Mouse (Mus musculus): ENCODE measurements around the gene Slmap. TPM values are rescaled to one million over a fixed set of nuclear protein-coding genes. Genes with fewer than 3 reads are reported as not detected.
A peak's percentile ranks its signal among the peaks of the same experiment; 100 is the strongest.

The Slmap gene
- total RNA-seq, 1 experiment from 2014 or later = 95.9 TPM

DNA sequence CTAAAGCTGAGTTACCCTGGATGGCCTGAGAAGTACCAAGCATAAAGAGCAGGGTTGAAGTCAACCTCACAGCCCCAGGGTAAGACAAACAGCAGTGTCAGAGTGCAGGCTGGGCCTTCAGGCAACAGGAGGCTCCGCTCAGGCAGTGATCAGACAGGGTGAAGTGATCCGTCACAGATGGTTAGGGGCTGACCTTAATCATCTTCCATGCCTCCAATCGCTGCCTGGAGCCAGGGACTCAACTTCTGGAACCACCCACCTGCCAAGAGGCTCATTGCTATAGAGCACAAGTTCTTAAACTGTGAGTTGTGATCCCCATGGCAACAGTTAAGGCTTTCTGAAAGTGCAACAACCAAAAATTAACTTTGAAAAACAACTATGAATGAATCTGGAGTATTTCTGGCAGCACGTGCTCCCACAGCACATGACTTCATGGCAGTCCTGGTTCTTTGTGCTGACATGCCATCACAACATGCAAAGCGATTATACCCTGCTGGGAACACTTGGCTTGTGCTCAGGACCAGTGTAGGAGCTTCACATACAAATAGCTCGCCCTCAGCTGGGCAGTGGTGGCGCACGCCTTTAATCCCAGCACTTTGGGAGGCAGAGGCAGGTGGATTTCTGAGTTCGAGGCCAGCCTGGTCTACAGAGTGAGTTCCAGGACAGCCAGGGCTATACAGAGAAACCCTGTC, 46.3 kb downstream of the Slmap start:
- no peak for ATAC-seq (replicated peaks; ENCODE audit: insufficient number of reproducible peaks, low FRiP score, low TSS enrichment, poor library complexity, severe bottlenecking)

DNA sequence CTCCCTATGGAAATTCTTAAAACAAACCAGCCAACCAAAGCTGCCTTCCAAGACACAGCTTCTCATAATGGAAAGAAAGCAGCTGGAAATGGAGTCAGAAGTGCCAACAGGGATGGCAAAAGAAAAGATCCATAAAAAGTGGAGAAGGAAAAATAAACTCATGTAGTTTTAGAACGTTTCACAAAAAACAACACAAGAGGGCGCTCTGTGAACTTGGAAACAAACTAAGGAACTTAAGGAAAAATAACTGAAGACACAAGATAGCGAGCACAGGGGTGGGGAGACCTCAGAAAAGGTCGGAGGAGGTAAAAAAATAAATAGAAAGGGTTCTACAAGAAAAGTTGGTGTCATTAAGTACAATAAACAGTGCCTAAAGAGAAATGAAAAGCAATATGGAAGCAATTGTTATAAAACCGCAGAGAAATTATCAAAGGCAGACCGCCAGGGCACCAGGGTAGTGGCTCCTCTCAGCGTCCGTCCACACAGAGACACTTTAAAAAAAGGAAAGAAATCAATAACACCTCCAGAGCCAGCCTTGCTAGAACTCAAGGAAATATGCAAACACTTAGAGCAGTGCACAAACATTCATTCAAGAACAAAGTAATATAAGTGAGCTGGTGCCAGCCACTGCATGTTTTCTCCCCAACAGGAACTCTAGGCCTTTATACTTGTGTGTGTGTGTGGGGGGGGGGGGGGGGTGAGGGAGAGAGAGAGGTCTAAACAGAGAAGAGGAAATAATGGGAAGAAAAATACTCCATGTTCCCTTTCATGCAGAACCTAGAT, 48.1 kb downstream of the Slmap start:
- ATAC-seq (replicated peaks; ENCODE audit: insufficient number of reproducible peaks, low FRiP score, low TSS enrichment, poor library complexity, severe bottlenecking) = no peak

DNA sequence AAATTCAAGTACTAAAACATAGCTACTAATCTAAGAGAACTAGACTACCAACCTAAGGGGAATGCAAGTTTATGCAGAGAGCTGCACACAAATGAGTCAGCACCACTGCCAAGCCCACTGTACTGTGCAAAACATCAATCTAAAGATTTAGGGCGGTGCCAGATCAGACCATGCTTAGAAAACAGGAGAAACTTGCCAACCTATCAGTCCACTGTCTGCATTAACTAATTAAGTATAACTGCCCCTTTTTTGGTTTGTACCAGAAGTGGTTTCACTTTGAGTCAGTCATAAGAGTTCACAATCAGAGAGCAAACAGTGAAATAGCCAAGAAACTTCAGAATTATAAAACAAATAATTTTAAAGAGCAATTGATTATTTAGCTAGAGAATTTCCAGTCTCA, 53.3 kb downstream of the Slmap start:
- no peak for ATAC-seq (replicated peaks; ENCODE audit: insufficient number of reproducible peaks, low FRiP score, low TSS enrichment, poor library complexity, severe bottlenecking)

DNA sequence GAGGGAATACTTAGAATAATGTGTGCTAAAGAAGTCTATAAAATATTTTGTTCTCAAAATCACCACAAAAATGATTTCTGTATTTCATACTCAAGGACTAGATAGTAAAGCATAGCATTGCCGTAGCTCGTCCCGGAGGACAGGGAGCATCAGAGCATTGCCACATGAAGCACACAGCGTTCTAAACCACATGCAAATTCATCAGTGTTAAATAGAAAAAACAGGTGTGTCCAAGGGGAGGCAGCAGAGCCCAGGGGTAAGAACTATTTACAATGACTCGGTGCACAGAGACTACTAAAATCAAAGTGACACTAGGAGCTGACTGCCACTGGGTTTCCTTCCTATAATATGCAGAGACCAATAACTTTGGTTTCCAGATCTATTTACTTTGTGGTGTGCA, 57.0 kb downstream of the Slmap start:
- ATAC-seq (replicated peaks; ENCODE audit: insufficient number of reproducible peaks, low FRiP score, low TSS enrichment, poor library complexity, severe bottlenecking) = no peak

DNA sequence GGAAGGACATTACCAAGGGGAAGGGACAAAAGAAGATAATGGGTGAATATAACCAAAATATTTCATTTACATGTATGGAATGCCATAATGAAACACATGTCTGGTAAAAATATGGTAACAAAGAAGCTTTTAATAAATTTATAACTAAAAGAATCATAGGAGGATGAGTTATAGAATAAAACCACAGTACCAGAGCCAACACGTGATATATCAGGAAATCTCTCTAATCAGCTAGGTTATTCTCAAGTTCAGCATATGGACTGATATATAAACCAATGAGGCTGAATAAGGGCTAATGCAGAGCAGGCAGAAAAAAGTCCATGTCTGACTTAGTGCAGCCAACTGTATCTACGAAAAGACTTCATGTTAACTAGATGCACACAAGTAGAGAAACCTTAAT, 58.3 kb downstream of the Slmap start:
- no peak for ATAC-seq (replicated peaks; ENCODE audit: insufficient number of reproducible peaks, low FRiP score, low TSS enrichment, poor library complexity, severe bottlenecking)

DNA sequence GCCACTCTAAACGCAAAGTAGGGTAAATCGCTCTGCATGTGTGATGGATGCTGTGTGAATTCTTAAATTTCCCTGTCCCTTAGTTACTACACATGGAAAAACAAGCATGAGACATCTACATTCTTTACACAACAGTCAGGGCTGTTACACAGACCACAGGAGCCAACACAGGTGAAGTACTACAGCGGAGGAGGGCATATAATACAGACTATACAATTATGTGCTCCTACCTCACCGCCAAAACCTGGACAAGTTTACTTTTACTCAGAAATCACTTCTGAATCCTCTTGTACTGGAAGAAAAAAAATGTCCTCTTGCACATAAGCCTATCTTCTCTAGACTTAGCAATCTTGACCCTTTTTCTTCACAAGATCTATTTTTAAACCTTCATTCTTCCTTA, 66.8 kb downstream of the Slmap start:
- ATAC-seq (replicated peaks; ENCODE audit: insufficient number of reproducible peaks, low FRiP score, low TSS enrichment, poor library complexity, severe bottlenecking) = no peak

DNA sequence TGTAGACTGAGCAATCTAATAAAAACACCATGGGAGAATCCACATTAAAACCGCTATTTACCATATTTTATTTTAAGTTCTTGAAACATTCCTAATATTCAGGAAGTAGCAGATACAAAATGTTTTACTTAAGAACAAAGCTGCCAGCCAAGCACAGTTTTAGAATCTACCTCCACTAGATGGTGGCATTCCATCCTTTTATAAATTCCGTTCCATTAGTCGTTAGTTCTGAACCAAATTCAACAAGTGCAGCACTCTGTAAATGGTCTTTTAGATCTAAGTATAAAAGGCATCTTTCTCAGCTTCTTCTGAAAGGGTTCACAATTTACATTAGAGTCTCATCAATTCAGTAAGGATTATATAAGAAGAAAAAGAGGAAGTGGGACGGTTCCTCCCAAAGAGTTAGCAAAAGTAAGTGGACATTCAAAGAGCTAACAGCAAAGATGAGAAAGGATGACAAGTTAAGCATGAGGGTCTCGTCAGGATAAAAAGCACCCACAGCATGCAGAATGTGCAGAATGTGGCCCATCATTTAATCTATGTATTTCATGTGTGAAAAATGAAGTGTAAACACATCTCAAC, 68.1 kb downstream of the Slmap start:
- ATAC-seq (replicated peaks; ENCODE audit: insufficient number of reproducible peaks, low FRiP score, low TSS enrichment, poor library complexity, severe bottlenecking) = no peak

DNA sequence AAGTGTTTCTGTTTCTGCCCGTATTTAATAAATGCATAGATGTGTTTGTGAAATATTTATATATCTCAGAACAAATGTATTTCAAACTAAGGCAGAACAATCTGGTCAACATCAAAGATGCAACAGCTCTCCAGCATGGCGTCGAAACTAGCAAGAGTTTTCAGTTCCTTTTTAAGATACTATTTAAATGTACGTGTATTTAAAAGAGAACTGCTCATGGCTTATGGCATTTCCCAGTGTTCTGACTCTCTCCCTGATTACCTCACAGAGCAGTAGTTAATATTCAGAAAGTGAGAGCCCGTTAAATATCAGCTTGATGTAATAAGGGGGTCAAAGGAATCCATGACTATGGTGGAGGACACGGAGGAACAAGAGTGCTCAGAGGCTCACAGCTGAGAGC, 68.8 kb downstream of the Slmap start:
- ATAC-seq (replicated peaks; ENCODE audit: insufficient number of reproducible peaks, low FRiP score, low TSS enrichment, poor library complexity, severe bottlenecking) = no peak; the same call in 1 of the 2 replicates

DNA sequence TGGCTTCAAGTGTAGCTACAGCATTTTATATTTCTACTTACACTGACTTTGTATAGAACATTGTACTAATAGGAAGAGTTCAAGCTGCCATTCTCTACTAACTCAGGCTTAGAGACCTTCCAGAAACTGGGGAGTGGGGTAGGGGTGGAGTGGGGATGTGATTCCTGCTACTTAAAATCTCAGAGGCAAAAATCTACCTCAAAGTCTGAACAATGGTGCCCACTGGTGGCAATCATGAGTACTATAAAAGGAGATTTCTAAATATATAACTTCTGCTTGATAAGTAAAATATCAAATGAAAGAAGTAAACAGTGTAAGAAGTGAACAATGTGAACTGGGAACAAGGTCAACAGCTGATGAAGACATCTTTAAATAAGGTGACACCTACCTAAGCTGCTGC, 75.2 kb downstream of the Slmap start:
- no peak for ATAC-seq (replicated peaks; ENCODE audit: insufficient number of reproducible peaks, low FRiP score, low TSS enrichment, poor library complexity, severe bottlenecking)

DNA sequence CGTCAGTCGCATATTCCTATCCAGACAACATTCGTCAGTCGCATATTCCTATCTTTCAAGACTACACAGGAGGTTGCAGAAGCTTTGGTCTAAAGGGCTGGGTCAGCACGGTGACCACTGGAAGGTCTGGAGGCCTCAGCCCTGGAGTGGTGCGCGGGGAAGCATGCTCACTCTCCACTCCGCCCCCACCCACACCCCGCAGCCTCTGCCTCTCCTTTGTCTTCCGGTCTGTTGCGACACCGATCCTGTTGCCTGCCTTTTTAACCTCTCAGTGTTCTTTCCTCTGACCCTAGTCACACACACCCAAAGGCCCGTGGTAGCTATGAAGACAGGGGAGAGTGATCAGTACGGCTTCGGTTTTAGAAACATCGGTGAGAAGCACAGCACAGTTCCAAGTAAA, 79.9 kb downstream of the Slmap start:
- peak; percentile 75 for ATAC-seq (replicated peaks; ENCODE audit: insufficient number of reproducible peaks, low FRiP score, low TSS enrichment, poor library complexity, severe bottlenecking)

DNA sequence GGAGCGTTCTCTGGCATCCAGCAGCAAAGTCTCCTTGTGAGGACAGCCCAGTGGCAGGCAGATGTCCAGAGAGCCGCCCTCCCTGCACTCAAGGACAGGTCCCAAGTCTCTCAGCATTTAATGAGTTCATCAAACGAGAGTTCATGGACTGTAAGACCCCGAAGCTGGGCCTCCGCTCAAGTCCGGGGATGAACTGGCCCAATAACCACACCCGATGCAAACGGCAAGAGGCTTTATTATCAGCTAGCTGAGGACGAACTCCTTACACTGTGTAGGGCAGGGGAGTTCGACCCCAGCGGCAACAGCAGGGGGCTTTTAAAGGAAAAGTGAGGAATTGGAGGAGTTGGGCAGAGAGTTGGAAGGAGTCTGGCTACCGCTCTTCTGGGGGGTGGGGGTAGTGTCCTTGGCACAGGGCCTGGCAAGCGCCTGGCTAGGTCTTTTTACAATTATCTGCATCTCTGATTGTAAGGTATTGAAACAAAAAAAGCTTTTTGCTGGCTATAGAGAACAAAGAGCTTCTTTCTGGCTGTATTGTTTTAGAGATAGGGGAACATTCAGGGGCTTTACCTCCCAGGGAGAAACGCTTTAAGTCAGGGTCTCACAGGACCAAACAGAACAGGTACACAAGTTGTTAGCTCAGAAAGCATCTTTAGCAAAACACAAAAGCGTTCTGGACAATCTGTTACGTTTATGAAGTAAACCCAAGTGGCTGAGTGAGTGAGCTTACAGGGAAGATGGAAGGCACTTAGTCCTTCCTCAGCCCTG, 84.5 kb downstream of the Slmap start:
- no peak for ATAC-seq (replicated peaks; ENCODE audit: insufficient number of reproducible peaks, low FRiP score, low TSS enrichment, poor library complexity, severe bottlenecking)

DNA sequence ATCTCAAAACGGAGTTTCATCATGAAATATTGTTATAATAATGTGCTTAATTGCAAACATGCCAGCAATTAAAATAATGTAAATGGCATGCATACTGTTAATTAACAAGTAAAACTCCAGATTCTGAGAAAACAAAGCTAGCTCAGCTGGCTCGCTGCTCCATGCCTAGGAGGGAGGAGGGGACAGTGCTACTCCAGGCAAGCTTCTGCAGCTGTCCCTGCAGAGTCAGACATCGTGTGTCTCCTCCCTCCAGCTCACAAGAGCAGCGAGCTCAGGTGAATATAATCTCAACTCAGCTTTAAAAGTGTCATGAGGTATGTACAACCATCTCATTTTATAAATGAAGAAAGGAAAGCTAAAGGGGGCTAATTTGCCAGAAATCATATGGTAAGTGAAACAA, 86.2 kb downstream of the Slmap start:
- ATAC-seq (replicated peaks; ENCODE audit: insufficient number of reproducible peaks, low FRiP score, low TSS enrichment, poor library complexity, severe bottlenecking) = no peak

DNA sequence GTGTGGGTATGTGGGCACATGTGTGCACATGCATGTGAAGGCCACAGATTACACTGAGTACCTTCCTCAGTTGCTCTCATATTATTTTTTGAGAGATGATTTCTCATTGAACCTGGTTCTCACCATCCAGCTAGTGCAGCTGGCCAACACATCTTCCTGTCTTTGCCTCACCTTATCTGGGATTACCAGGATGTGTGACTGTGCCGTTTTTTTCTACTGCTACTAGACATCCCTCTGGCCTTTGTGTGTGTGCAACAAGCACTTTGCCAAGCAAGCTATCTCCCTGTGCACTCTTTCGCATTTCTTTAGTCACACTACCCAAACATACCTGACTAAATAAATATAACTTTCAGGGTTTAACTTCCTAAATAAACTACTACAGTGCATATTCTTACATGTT, 87.5 kb downstream of the Slmap start:
- ATAC-seq (replicated peaks; ENCODE audit: insufficient number of reproducible peaks, low FRiP score, low TSS enrichment, poor library complexity, severe bottlenecking) = no peak

DNA sequence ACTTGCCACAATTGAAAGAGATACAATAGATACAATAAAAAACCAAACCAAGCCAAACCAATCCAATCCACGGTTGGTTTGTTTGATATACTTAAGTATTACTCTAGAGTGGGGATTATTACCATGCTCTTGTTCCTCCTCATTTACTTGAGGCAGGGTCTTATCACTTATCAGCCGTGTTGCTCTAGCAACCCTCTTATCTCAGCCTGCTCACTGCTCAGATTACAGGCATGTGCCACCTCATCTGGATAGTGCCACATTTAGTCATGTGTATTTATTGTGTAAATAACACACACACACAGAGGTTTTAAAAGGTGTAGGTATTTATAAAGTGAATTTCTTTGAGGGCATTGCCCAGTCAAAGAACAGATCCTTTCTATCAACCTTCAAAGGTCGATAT, 88.2 kb downstream of the Slmap start:
- no peak for ATAC-seq (replicated peaks; ENCODE audit: insufficient number of reproducible peaks, low FRiP score, low TSS enrichment, poor library complexity, severe bottlenecking)

DNA sequence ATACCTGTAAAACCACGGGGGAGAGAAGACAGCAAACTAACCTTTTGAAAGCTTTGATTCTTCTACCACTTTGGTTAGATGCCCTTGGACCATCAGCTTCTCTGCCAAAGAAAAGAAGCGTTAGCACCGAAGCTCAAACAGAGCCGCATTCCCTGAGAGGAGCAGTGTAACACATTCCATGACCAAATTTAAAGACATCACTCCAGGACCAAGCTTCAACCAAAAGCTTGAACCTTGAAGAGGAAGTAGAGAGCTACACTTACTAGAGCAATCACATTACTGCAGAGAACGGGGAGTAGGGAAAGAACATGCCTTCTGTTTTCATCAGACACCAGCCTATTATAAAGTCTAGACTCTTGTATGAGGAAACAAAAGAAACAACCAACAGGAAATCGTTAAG, 92.2 kb downstream of the Slmap start:
- ATAC-seq (replicated peaks; ENCODE audit: insufficient number of reproducible peaks, low FRiP score, low TSS enrichment, poor library complexity, severe bottlenecking) = no peak

DNA sequence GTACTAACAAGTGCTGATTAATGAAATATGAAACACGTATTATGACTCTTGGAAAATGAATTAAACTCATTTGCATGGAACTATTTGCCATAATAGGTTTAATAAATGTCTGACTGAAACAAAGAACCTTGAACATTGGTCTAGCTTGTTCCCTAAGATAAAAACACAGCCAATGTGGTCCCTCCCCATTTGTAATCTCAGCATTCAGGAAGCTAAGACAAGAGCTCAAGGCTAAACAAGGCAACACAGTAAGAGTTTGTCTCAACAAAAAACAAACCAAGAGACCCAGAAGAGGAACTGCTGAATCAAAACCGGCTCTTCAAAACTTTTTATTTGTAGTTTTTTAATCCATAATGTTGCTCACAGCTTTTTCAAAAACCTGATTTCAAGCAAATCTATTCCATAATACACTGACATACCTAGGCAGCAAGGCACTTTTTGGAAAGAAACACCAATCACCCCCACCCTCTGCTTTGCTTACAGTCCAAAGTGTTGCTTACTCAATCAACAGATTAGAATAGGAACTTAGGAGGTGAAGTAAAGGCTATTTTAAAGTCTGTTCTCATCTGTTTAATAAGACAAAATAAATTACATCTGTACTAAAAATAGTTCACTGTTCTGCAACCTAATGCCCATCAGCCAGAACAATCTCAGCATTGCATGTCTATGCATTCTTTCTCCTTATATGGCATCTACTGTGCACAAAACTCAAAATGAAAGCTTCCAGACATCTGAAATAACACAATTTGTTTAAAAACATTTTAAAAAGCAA, 93.5 kb downstream of the Slmap start:
- no peak for ATAC-seq (replicated peaks; ENCODE audit: insufficient number of reproducible peaks, low FRiP score, low TSS enrichment, poor library complexity, severe bottlenecking)

DNA sequence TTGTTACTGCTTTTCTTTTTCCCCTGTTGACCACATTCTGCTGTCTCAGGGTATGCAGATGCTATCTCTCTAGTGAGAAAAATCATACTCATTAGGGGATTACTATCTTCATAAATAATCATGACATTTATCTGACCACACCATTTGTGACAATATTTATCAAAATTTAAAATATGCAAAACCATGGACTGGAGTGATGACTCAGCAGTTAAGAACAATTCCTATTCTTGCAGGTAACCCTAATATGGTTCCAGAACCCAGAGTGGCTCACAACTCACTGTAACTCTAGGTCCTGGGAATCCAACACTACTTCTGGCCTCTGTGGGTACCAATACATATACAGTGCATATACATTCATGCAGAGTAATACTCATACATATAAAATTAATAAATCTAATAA, 94.7 kb downstream of the Slmap start:
- ATAC-seq (replicated peaks; ENCODE audit: insufficient number of reproducible peaks, low FRiP score, low TSS enrichment, poor library complexity, severe bottlenecking) = no peak

DNA sequence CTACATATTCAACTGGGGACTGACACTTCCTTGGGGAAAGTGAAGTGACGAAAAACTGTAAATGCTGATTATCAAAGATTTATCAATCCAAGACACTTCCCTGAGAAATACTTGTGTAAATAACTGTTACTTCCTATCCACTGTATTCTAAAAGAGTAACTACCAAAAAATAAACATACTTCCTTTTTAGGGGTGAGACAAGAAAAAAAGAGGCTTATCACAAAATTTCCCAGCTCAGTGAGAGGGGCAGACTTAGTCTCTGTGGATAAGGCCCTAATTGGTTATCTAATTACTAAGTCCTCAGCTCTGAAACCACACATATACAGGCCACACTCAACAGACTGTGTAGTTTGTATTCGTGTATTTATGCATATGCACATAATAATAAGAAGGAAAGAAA, 97.0 kb downstream of the Slmap start:
- no peak for ATAC-seq (replicated peaks; ENCODE audit: insufficient number of reproducible peaks, low FRiP score, low TSS enrichment, poor library complexity, severe bottlenecking)

DNA sequence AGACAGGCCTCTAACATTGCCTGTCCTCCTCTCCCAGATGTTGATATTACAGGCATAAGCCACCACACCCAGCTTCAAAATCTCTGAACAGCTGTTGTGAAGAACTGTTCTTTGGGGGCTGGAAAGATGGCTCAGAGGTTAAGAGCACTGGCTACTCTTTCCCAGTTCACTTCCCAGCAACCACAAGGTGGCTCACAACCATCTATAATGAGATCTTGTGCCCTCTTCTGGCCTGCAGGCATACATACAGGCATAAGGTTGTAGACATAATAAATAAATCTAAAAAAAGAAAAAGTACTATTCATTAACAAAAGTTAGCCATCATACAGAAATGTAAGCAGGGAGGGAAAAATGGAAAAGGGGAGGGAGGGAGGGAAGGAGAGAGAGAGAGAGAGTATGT, 98.4 kb downstream of the Slmap start:
- ATAC-seq (replicated peaks; ENCODE audit: insufficient number of reproducible peaks, low FRiP score, low TSS enrichment, poor library complexity, severe bottlenecking) = no peak
